ENCODE assay signal across 24 mouse cellular contexts in the genomic region with DNA sequence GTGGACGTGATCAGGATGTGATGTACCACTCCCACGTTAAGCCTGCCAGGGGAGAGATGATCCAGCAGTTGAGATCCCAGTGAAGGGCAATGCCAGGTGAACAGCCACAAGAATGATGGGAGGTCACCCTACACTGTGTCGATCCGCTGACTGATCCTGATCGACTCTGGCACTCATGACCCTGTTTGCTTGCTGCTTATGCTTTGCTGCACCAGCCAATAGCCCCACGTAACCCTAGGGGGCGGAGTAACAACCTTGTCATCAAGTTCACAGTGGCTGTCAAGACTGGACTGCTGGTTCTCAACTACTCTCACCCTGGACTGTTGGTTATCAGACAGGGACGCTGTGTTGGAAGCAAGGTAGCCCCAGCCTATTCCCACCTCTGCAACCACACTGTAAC.
"Had no signal": no experiment of that assay in that cellular context is flagged by ENCODE, and none has a peak within 500 bp of the region (broad histone marks: within the 10 kb centered on the region; RNA-seq: fewer than 3 reads in every experiment).

No protein-coding gene starts in this region.

- H3K36me3 ChIP-seq: heart, embryonic 10.5 days; heart, embryonic 12.5 days; hindbrain, embryonic 13.5 days; hindbrain, embryonic 15.5 days; kidney, embryonic 15.5 days; limb, embryonic 13.5 days; limb, embryonic 15.5 days; liver, embryonic 13.5 days had no signal

- H3K9me3 ChIP-seq: heart, embryonic 10.5 days; heart, embryonic 12.5 days; hindbrain, embryonic 13.5 days; hindbrain, embryonic 15.5 days; kidney, embryonic 15.5 days; limb, embryonic 13.5 days; limb, embryonic 15.5 days; liver, embryonic 13.5 days had no signal

- H3K9ac ChIP-seq: heart, embryonic 12.5 days; hindbrain, embryonic 13.5 days; hindbrain, embryonic 15.5 days; kidney, embryonic 15.5 days; limb, embryonic 13.5 days; limb, embryonic 15.5 days; liver, embryonic 13.5 days had no signal

- ATAC-seq: hindbrain, postnatal 0 days; intestine, embryonic 16.5 days had no signal

- H3K27me3 ChIP-seq: heart, embryonic 12.5 days; hindbrain, embryonic 13.5 days; hindbrain, embryonic 15.5 days; kidney, embryonic 15.5 days; limb, embryonic 13.5 days; limb, embryonic 15.5 days; liver, embryonic 13.5 days had no signal

- H3K4me2 ChIP-seq: heart, embryonic 12.5 days; hindbrain, embryonic 13.5 days; hindbrain, embryonic 15.5 days; kidney, embryonic 15.5 days; limb, embryonic 13.5 days; limb, embryonic 15.5 days; liver, embryonic 13.5 days had no signal

- H3K27ac ChIP-seq: heart, embryonic 10.5 days; hindbrain, embryonic 13.5 days; hindbrain, embryonic 15.5 days; hindbrain, postnatal 0 days; kidney, embryonic 15.5 days; kidney, postnatal 0 days; limb, embryonic 13.5 days; limb, embryonic 15.5 days; liver, embryonic 13.5 days had no signal

- H3K4me3 ChIP-seq: heart, embryonic 10.5 days; heart, embryonic 12.5 days; hindbrain, embryonic 13.5 days; hindbrain, embryonic 15.5 days; kidney, embryonic 15.5 days; limb, embryonic 13.5 days; limb, embryonic 15.5 days; liver, embryonic 13.5 days had no signal

- H3K4me1 ChIP-seq: heart, embryonic 12.5 days; hindbrain, embryonic 13.5 days; hindbrain, embryonic 15.5 days; kidney, embryonic 15.5 days; limb, embryonic 15.5 days had no signal

- DNase-seq: gastrocnemius, postnatal 14 days; gastrocnemius, postnatal 36 days; heart, adult 18-20 months; heart, postnatal 10 days; heart, postnatal 36 days; kidney, adult 11 months; kidney, adult 2 months; kidney, adult 9 months; kidney, postnatal 14 days; kidney, postnatal 36 days; layer of hippocampus, adult 9-11 months; layer of hippocampus, postnatal 36 days; left cerebral cortex, postnatal 4 days; liver, embryonic 13.5 days had no signal
